Mouse (Mus musculus) thymus, adult 18-20 months (tissue): ENCODE data around the gene Pepd.
"Not testable (repeated sequence)": the region's sequence is repeated elsewhere in the genome, so short reads cannot be mapped to it uniquely, and the experiment has no call there.

ENCODE experiments used
- DNase-seq, 2 experiments: peaks; one replicate each; pipeline ENCODE4 v3.0.0; 2022; ENCODE audit warnings: mixed read lengths in 2 of 2

The Pepd gene

DNA sequence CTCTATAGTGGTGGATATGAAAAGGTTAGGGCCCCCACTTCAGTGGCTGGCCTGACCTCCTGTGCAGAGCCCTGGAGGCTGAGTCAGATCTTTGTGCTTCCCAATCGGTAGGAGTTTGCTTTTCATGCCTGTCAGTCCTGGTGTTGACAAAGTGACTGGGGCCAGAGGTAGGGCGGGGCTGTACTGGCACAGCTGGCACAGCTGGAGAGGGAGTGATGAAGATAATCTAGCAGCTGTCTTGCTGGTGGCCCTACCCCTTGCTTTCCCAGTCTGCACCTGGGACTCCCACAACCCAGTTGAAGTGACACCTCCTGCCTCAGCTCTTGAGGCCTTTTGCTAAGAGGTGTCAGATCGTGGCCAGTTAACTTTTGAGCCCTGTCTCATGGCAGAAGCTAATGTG is 21.0 kb downstream of the Pepd start:
- DNase-seq: no peak

DNA sequence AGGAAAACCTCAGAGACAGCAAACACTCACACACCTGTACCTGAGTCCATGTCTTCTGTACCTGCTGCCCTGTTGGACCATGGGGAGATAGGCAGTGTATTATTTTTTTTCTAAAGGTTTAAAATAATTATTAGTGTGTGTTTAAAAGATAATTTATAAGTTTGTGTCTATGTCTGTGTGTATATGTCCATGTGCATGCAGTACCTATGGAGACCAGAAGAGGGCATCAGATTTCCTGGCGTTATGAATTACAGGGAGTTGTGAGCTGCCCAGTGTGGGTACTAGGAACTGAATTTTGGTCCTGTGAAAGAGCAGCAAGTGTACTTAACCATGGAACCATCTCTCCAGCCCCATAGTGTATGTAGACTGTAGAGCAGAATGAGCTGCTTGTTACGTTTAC is 24.2 kb downstream of the Pepd start:
- DNase-seq: no peak

DNA sequence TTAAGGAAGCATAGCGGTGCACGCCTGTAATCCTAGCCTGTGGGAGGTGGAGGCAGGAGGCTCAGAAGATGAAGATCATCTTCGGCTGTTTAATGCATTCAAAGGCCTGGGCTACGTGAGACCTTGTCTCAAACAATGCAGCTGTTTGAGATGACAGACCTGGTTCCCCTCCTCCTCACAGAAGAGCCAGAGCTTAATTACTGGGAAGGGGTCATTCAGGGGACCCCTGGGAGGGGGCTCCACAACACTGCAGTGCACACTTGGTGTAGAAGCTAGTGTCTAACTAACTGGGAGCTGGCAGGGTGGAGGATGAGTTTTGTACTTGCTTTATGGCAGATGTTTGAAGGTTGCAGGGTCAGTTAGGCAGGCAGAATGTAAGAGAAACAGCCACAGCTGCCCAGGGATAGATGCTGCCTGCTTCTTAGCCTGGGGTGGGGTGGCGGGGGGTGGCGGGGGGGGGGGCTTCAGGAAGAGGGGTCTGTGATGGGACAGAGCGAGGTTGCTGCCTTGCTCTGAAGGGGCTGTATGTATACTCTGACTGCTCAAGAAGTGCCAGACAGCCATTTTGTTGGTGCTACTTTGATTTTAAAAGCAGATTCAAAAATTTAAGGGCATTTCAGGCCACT is 26.6 kb downstream of the Pepd start:
- DNase-seq: no peak

DNA sequence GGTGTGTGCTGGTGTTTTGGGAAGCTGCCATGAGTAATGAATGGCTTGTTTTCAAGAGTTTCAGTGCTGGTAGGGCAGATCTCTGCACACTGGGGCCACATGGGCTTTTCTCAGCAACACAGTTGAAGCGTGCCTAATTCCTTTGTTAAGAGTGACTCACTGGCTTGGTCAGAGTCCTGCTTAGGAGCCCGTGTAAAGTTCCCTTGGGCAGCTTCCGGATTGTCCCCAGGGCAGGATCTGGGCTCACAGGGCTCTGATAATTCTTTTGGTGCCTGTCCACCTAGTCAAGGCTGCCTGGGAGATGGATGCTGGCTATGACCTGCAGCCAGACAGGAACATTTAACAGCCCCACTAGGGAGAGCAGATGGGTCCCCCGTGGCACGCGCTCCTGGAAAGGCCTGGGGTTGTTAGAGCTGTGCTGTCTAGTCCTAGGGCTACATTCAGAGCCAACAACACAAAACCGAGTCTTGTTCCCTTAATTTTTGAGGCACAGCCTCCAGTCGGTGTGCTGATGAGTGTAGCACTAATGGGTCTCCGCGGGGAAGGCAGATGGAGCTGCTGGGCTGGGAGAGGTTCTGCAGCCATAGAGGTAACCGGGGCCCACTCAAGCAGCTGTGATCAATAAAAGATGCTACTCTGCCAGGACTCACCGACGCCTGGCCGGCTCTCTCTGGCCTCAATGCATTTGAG is 27.2 kb downstream of the Pepd start:
- DNase-seq: no peak

DNA sequence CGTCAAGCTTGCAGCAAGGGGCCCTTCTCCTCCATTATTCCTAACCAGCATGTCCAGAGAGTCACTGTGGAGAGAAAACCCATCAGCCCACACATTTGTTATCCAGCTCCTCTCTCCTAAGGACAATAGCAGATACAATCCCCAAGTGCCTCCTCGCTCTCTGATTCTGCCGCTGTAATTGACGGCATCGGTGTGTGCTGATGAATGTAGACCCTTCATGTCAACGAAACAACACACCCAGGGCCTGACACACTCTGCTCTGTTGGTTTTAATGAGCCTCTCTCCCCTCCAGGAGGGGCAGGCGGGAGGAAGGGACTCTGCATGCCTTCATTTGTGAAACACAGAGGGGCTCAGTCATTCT is 27.8 kb downstream of the Pepd start:
- no peak for DNase-seq

DNA sequence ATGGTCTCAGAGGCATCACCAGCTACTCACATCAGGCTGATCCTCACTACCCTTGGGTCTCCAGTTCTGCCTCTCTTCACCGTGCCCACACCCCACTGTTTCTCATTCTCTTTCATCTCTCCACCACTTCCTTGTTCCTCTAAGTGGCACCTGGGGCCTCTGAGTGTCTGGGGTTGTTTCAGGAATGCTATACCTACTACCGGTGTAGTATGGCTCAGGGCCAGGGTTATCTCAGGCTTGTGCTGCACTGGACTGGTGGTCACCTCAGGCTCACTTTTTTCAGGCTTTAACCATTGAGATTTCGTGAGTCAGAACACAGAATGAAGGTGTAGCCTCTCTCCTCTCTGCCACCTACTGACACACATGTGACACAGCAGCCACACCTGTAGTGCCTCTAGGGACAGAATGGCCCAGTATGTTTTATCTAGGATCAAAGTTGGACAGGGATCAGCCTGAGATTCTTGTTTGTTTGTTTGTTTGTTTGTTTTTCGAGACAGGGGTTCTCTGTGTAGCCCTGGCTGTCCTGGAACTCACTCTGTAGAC is 31.5 kb downstream of the Pepd start:
- no peak for DNase-seq

DNA sequence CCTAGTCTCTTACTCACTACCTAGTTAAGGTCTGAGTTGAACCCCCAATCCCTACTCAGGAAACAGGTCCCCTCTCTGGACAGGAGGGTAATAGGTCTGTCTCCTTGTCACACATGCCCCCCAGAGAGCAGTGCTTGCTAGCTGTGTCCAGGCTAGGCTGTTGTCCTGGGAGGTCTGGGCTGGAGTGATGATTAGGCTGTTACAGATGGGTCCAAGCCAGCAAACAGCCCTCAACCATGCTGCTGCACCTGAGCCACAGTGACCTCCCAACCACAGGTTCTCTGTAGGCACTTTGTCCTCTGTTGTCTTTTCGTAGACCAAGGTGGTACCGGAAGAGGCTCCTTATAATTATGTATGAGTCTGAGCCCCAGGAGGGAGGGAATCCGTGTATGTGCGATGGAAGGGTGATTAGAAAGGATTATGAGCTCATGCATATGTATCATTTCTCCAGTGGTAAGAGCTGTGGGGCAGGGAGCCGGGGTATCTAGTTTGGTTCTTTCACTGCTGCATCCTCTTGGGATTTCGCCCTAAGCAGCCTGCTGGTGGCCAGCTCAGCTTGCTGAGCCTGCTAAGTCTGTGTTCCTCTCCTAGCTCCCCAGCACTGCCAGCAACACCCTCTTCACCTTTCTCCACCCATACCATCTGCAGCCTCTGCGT is 34.2 kb downstream of the Pepd start:
- no peak for DNase-seq

DNA sequence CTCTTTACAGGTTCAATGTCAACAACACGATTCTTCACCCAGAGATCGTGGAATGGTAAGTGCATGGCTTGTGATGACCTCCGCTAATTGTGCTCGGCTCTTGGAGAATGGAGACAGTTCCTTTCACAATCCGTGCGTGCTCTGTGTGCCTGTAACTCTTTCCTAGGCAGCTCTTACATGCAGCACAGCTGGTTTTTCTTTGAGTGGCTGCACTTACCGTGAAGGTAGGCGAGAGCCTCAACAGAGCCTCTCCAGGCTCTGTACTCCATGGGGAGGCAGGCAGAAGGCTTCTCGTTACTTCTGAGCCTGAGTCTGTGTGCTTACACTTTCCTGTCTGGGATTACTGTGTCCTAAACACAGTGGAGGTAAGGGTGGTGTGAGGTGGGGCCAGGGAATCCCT is 42.4 kb downstream of the Pepd start:
- no peak for DNase-seq

DNA sequence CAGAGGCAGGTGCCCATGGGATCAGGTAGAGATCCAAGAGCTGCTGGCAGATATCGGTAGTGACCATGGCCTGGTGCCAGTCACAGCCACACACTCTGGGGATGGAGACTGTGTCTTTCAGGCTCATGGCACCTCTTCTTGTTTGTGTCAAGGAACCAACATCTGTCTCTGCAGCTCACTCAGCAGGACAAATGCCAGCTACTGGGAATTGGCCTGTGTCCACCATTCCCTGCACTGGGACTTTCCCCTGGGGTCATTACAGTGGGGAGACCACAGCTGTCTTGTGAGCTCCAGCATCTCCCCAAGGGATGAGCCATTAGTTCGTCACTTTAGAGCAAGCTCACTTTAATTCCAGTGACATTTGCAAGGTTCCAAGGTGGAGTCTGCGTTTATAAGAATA is 43.1 kb downstream of the Pepd start:
- no peak for DNase-seq

DNA sequence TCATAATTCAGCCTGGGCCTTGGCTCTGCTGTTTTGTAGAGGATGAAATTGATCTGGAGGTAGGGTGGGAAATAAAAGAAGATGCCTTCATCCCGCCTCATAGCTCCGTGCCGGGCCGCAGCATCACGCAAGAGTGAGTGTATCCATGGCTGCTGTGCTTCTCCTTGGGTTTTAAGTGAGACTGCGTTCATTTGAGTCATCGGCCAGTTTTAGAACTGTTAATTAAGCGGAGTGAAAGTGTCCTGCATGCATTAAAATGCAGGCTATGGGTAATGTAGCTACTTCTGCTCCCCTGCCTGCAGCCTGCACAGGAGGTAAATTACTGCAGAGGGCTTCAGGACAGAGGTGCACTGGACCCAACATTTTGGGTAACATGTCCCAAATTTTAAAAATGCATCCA is 45.0 kb downstream of the Pepd start:
- DNase-seq: no peak

DNA sequence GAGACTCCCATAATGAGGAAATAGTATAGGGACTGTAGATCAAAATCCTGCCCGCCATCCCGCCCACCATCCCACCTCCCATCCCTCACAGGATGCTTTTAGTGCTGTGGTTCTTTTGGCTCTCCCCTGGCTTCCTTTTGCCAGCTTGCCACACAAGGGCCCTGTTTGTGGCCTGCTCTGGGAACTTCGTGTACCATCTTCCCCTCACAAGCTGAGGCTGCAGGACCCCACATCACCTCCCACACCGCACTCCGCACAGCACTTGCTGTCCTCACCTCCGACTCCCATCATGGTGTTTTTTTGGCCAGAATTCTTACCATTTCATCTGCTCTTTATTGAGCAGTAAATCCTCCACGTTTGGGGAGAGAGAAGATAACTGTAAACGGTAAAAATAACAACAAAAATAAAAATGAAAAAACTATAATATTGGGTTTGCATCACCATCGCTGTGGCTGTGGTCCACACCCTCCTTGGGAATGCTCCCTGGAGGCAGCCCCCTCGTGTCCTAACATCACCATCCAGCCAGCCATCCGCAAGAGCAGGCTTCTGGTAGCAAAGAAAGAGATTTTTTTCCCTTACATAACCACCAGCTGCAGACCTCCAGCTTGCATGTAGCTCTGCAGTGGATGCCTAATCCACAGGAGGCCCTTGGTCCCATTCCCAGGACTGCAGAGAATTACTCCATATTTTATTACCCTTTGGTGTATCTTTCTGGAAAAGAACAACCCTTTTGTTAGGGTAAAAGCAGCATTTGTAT is 51.9 kb downstream of the Pepd start:
- no peak for DNase-seq

DNA sequence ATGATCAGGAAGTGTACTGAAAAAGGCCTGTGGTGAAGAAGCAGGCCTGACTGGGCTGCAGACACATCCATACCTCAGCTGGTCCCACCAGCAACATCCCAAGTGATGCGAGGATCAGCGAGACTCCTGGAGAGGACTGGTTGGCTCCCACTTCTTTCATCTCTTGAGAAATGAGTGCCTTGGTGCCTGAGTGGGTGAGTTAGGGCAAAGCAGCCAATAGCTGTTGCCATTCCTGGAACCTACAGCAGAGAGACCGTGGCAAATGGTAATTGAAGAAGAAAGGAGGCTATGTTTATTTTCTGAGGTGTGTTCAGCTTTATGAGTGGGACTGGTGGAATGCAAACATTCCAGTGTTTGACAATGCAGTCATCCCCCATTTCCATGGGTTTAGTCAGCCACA is 55.2 kb downstream of the Pepd start:
- no peak for DNase-seq

DNA sequence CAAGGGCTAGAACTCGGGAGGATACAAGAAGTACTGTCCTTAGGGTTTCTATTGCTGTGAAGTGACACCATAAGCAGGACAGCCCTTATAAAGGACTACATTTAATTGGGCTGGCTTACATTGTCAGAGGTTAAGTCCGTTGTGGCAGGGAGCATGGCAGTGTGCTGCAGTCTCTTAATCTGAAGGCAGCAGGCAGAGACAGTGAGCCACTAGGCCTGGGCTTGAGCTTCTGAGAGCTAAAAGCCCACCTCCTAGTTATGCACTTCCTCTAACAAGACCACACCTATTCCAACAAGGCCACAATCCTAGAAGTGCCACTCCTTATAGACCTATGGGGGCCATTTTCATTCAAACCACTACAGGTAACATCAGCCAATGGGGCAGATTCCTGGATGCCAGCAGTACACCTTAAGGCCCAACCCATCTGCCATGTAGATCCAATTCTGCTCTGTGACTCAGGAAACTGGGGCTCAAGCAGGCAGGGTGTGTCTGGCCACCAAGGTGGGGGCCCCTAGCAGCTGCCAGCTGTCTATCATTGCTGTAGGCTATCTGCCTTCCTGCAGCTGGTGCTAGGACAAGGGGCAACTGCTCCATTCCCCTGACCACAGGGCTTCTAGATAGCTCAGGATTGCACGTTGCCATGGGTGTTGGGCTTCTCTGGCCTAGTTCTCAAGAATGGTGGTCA is 56.7 kb downstream of the Pepd start:
- DNase-seq: no peak

DNA sequence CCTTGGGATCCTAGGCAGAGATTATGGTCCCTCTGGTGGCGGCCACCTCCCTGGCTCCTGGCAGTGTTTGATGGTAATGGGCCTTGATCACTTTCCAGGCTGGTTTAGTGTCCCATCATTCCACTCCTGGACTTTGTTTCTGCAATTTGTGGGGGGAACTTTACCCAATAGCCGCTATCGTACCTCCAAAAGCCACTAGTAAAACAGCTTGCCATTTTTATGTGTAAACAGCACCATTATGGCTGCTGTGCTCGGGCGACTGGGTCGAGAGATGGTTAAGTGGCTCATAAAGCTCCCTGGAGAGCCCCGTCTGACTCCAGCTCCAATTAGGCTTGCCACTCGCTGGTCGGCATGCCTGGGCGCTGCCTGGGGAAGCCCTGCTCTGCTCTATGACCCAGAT is 59.6 kb downstream of the Pepd start:
- no peak for DNase-seq

DNA sequence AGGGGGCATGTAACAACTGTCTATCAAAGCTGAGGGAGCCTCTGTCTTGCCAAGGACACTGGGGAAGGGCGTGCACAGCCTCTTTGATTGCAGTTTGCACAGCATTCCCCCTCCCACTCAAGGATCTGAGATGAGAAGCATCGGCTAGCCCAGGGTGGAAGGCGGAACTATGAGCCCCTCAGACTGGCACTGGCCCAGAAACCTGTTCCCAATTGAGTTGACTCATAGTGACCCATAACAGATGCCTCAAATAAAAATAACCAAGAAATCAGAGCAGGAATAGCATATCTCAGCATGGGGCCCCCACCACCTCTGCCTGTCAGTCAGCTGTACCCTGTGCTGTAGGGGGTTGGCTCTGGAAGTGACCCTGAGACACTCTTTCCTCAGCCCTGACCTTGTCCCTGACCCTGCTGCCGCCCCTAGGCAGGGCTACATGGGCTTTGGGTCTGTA is 60.8 kb downstream of the Pepd start:
- DNase-seq: no peak

DNA sequence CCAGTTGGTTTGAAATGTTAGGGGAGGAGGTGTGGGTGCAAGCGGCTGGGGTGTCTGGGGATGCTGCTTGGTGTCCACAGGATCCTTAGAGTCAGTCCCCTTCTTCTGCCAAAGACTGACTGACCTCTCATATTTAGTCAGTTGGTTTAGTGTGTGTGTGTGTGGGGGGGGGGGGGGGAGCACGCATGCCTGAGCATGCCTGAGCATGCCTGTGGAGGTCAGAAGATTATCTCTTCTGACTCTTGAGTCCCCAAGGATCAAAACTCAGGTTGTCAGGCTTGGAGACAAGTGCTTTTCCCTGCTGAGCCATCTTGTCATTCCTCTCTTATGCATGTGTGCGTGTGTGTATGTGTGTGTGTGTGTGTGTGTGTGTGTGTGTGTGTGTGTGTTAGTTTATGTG is 61.7 kb downstream of the Pepd start:
- DNase-seq: no peak

DNA sequence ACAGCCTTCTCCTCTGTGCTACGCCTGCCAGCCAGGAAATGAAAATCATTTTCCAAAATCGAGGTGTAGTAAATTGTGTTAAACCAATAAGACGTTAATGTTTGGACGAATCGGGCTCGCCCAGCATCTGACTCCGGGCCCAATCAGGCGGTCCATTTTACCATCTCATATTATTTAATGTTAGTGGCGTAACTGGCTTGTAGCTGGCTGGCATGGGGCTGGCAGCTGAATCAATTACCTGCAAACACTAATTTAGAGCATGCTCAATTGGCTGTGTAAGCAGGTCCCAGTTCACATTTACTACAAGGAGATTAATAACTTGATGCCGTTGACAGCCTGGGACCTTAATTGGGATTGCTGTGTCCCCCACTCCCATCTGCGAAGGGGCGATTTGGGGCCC is 63.7 kb downstream of the Pepd start:
- no peak for DNase-seq

DNA sequence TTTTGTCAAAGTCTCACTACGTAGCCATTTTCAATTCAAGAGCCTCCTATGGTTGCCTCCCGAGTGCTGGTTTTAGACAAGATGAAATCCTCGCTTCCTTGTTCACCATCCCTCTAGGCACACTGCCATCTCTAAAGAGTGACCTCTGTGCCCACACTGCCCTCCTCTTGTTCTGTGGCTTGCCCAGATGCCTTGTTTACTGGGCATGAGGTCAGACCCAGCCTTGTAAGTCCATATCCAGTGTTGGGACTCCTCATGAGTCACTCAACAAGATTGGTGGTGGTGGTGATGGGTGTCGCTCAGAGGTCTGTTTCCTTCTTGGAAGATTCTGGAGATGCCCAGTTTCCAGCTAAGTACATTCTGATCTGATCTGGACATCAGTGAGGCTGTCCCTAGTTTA is 65.2 kb downstream of the Pepd start:
- no peak for DNase-seq

DNA sequence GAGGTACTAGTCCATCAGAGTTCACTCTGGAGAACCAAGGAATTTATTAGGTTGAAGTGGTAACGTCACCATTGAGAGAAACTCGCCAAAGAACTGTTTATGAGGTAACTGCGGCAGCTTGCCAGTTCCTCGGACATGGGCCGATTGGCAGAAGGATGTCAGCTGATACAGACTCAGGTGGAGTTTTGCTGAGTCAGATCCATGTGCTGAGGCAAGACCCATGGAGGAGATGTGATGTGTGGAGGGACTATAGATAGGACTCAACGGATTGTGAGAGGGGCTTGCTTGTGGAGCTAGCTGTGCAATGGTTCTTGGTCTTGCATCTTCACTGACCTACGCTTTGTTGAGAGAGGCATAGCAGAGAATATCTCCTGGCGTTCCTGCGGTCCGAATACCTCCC is 69.6 kb downstream of the Pepd start:
- DNase-seq: no peak

DNA sequence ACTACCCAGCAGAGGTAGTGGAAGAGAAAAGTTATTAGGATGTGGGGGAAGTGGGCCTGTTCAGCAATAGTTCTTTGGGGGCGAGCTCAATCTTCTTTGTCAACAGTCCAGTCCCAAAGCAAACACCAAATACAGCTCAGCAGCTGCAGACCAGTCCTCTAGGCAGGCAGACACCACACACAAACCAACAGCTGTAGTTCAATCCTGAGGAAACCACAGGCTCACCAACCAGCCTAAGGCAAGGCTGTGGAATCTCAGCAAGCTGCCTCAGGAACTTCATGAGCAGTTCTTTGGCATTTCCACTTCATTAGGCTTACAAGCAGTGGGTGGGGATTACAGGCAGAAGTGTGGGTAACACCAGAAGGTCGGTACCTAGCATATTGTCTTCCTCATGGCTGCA is 70.2 kb downstream of the Pepd start:
- not testable (repeated sequence) for DNase-seq

DNA sequence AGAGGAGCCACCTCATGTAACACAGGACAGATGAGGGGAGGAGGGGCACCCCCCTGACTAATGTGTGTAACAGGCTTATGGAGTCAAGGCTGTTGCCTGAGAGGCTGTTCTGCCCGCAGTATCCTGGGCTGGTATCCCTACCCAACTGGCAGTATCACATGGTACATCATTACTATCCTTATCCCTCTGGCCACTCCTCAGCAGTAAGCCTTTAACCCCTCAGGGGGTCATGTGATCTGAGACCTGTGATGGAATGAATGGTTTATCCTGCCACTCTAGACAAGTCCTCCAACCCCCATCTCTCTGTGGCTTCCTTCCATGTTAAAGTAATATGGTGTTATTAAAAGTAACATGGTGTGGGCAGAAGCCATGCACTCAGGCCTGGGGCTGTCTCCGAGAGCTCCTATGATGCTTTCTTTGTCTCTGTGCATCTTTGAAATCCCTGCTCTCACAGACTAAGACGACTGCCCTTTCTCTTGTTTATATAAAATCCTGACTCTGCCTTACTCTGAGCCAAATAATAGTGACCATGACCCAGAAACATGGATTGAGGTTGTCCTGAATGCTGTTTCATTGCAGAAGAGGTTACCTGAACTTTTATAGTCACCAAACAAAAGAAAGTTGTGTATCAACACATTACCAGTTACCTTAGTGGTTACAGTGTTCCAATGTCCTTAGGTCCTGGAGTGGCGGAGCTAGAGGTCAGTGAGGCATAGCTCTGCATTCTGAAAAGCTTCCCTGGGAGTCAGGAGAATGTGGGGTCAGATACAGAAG is 71.7 kb downstream of the Pepd start:
- no peak for DNase-seq

DNA sequence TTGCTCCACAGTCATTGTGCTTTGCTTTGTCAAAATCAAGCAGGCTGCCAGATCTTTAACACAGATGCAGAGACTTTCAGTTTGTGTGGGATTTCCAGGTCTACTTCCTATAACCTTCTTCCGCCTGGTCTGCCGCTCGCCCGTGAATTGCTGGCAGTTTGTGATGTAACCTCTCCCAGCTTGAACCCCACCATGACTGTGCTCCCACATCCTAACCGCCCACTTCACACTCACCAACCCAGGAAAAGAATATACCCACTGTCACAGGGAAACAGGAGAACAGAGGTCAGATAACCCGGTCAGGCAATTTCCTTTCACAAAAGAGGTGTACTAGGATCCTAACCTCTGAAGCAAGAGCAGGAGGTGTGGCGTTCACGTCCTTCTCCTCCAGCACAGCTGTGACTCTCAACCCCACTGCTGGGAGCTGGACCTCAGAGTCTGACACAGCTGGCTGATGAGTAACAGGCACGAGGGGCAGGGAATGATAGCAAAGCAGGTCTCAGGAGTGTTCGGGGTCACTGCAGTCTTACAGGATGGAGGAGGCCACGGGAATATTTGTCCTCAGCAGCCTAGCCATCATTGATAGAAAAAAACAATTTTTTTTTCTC is 72.5 kb downstream of the Pepd start:
- no peak for DNase-seq
